Mouse (Mus musculus) liver, embryonic 12.5 days (tissue): ENCODE data around the gene Kcnb1. TPM values are rescaled to one million over a fixed set of nuclear protein-coding genes. Genes with fewer than 3 reads are reported as not detected.
A peak's percentile ranks its signal among the peaks of the same experiment; 100 is the strongest.

Experiments
- ATAC-seq: fragments of 200-750 bp; cut with Nextera tagmentation; 2 replicates; pipeline ENCODE4 v1.8.0; 2017; ENCODE audit warnings: moderate number of reproducible peaks, mild to moderate bottlenecking, moderate library complexity
- H3K27ac ChIP-seq: fragments of 300-500 bp; sonication (generic); 2 replicates; pipeline ENCODE4 v1.5.1; 2016; ENCODE audit warnings: mild to moderate bottlenecking
- H3K27me3 ChIP-seq: fragments of 300-500 bp; sonication (generic); replicated peaks from 2 replicates; pipeline ENCODE4 v1.6.1; 2016; ENCODE audit warnings: mild to moderate bottlenecking, moderate library complexity
- H3K36me3 ChIP-seq: fragments of 300-500 bp; sonication (generic); 2 replicates; pipeline ENCODE4 v1.6.1; 2016; ENCODE audit warnings: mild to moderate bottlenecking, moderate library complexity
- H3K4me1 ChIP-seq: fragments of 300-500 bp; sonication (generic); 2 replicates; pipeline ENCODE4 v1.6.1; 2016
- H3K4me2 ChIP-seq: fragments of 300-500 bp; sonication (generic); 2 replicates; pipeline ENCODE4 v1.6.1; 2016; ENCODE audit warnings: mild to moderate bottlenecking, moderate library complexity
- H3K4me3 ChIP-seq: fragments of 300-500 bp; sonication (generic); 2 replicates; pipeline ENCODE4 v1.5.1; 2016; ENCODE audit warnings: mild to moderate bottlenecking, moderate library complexity
- H3K9ac ChIP-seq: fragments of 300-500 bp; sonication (generic); 2 replicates; pipeline ENCODE4 v1.6.1; 2016; ENCODE audit warnings: mild to moderate bottlenecking, moderate library complexity
- H3K9me3 ChIP-seq: fragments of 300-500 bp; sonication (generic); replicated peaks from 2 replicates; pipeline ENCODE4 v1.6.1; 2016; ENCODE audit warnings: mild to moderate bottlenecking, moderate library complexity
- WGBS: fragments of 180-500 bp; shearing (Covaris S2); methylation state at CpG from one replicate; pipeline ENCODE4 v1.1.7; 2016; ENCODE audit not compliant: insufficient replicate concordance; 5-methylcytosine and 5-hydroxymethylcytosine counted together
- polyA plus RNA-seq: library from polyadenylated mRNA; unstranded; fragments of >200 nt; fragmentation: Nextera tagmentation; extraction: Ambion mirVana; gene quantifications from 2 replicates; pipeline ENCODE4 v1.2.1, GENCODE M21; 2016

The Kcnb1 gene
- polyA plus RNA-seq, 1 experiment from 2014 or later, result 0.43 TPM

DNA sequence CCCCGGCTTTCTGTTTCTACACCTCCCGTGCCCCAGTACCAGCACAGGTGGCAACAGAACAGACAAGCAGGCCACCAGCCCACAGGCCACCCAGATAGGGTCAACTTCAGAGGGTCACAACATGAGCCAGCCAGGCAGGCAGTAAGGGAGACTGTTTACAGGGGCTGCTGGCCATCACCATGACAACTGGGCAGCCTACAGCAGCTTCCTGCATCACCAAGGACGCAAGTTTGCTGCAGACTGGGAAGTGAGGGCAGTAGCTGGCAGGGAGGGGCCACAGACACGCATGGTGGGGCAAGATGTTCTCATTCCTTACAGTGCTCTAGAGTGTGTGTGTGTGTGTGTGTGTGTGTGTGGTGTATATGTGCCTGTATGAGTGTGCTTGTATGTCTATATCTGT, 108.3 kb downstream of the Kcnb1 start:
- Histone ChIP-seq H3K4me2 (no peak overlapping the region), H3K27ac (no peak overlapping the region), H3K9me3 (no peaks in the 10 kb centered on the region), H3K4me1 (peaks cover 8% of the 10 kb centered on the region; the same call in 1 of the 2 replicates), H3K9ac (no peak overlapping the region), H3K4me3 (no peak overlapping the region), H3K36me3 (no peaks in the 10 kb centered on the region), H3K27me3 (peaks cover 21% of the 10 kb centered on the region)
- no peak for ATAC-seq
- WGBS, result 3% methylated on average over 4 of the region's 4 CpGs

DNA sequence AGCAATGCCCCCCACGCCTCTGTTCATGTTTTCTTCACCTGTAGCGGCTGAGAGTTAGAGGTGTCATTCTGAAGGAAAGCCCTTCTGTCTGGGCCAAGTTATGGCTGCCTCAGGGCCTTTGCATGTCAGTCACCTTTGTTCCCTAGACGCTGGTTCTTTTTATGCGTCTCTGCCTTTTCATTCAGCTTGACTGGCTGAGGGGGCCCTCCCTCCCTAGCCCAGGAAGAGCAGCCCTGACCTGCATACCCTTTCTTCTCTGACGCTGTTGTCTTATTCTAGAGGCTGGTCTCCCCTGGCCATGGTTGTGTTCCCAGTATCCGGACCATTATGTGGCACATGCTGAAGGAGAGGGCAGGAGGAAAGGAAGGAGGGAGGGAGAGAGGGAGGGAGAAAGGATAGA, 108.8 kb downstream of the Kcnb1 start:
- H3K9me3 ChIP-seq, result no peaks in the 10 kb centered on the region
- ATAC-seq, result no peak
- H3K4me2 ChIP-seq, result no peak overlapping the region
- no peak overlapping the region for H3K4me3 ChIP-seq
- peaks cover 21% of the 10 kb centered on the region for H3K27me3 ChIP-seq
- H3K27ac ChIP-seq, result no peak overlapping the region
- H3K9ac ChIP-seq, result no peak overlapping the region
- peaks cover 8% of the 10 kb centered on the region; the same call in 1 of the 2 replicates for H3K4me1 ChIP-seq
- no peaks in the 10 kb centered on the region for H3K36me3 ChIP-seq
- 50% methylated on average over 6 of the region's 6 CpGs for WGBS

DNA sequence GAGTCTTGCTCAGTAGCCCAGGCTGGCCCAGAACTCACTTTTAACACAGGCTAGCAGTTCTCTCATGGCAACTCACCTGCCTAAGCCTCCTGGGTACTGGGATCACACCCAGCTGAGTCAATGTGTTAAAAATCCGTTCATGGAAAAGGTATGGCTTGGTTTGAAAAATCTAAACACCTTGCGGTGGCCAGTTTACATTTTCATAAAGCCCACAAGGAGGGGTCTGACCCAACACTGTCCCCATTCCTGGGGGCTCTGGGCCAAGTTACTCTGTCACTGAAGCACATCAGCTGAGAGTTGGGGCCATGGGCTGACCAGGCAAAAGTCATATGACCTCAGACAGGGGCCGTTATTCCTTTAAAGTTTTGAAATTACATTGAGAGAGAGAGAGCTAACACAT, 109.6 kb downstream of the Kcnb1 start:
- peaks cover 8% of the 10 kb centered on the region; the same call in 1 of the 2 replicates for H3K4me1 ChIP-seq
- H3K27ac ChIP-seq, result no peak overlapping the region
- H3K4me3 ChIP-seq, result no peak overlapping the region
- H3K4me2 ChIP-seq, result no peak overlapping the region
- ATAC-seq, result no peak
- no peak overlapping the region for H3K9ac ChIP-seq
- H3K27me3 ChIP-seq, result peaks cover 21% of the 10 kb centered on the region
- WGBS, result 66% methylated on average over 3 of the region's 3 CpGs
- H3K9me3 ChIP-seq, result no peaks in the 10 kb centered on the region
- no peaks in the 10 kb centered on the region for H3K36me3 ChIP-seq

DNA sequence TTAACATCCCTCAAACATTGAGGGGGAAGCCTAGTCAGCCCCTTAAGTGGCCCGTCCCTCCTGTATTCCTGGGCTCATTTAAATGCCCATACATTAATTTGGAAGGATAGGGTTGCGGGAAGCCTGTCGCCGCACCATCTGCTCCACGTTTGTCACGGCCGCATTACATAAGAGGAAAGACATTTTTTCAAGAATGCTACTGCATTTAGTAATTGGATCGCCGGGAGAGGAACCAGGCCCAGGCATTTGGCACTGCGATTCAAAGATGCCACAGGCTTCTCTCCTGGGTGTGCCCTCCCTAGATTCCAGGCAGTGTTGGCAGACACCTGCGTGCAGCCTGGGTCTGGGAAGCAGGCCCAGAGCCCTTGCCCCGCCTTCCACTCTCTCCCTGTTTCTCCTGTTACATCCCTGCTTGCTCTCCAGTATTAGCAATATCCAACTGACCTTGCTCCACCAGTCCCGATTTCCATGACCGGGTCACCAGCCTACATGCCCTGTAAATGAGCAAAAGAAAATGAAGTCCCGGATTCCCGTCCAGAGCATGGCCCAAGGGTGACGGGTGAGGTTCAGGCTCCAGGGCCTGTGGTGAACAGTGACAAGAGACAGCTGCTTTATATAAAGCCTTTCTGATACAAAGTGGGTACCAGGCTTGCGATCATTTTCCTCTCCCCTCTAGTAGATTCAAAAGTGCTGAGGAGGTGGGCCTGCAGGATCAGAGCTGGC, 110.3 kb downstream of the Kcnb1 start:
- 69% methylated on average over 18 of the region's 18 CpGs for WGBS
- no peak overlapping the region for H3K27ac ChIP-seq
- H3K9ac ChIP-seq, result no peak overlapping the region
- H3K9me3 ChIP-seq, result no peaks in the 10 kb centered on the region
- no peaks in the 10 kb centered on the region for H3K36me3 ChIP-seq
- H3K4me1 ChIP-seq, result peaks cover 8% of the 10 kb centered on the region; the same call in 1 of the 2 replicates
- H3K27me3 ChIP-seq, result peaks cover 21% of the 10 kb centered on the region
- H3K4me3 ChIP-seq, result no peak overlapping the region
- no peak for ATAC-seq
- H3K4me2 ChIP-seq, result no peak overlapping the region

DNA sequence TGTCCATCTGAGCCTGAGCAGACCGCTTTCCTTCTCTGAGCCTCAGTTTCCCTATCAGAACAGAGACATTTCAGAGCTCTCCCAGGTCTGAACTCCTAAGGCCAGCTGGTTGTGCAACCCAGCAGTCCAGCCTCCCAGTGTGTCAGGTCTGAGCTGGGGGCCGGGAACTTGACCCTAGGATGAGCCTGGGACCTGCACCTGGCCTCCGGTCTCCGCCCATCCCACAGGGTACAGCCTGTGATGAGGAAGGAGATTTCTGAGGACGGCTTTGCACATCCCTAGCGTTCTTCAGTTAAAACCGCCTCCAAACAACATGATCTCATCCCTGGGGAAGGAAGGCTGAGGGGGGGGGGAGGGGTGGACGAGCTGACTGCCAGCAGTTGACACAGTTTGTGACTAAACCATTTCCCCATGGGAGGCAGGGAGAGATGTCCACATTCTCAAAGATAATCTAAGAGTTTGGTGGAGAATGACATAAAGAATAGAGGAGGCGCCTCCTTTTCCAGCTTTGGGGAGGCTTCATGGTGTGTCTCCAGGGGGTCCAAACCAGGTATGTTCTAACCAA, 110.9 kb downstream of the Kcnb1 start:
- H3K36me3 ChIP-seq, result no peaks in the 10 kb centered on the region
- no peak overlapping the region for H3K4me3 ChIP-seq
- H3K9ac ChIP-seq, result no peak overlapping the region
- H3K27me3 ChIP-seq, result peaks cover 21% of the 10 kb centered on the region
- H3K4me2 ChIP-seq, result no peak overlapping the region
- ATAC-seq, result no peak
- H3K27ac ChIP-seq, result no peak overlapping the region
- no peaks in the 10 kb centered on the region for H3K9me3 ChIP-seq
- peaks cover 8% of the 10 kb centered on the region; the same call in 1 of the 2 replicates for H3K4me1 ChIP-seq
- 37% methylated on average over 9 of the region's 9 CpGs for WGBS

DNA sequence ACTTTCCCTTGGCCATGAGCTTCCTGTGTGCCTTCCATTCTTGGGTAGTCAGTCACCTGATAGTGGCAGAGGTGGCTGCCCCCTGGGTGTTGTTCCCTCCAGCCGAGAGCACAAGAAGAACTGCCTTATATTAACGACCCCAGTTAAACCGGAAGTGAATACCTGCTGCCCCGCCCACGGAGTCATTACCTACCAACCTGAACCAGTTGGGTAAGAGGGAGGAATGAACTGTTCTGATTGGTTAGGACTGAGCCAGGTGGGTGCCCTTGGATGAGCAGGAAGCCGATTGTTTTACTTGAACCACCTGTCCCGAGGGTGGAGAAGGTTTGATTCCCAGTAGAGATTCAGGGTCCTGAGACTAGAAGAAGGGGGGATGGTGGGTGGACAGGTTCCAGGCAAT, 111.5 kb downstream of the Kcnb1 start:
- H3K4me1 ChIP-seq, result peaks cover 8% of the 10 kb centered on the region; the same call in 1 of the 2 replicates
- H3K4me2 ChIP-seq, result no peak overlapping the region
- H3K27ac ChIP-seq, result no peak overlapping the region
- ATAC-seq, result no peak
- H3K4me3 ChIP-seq, result no peak overlapping the region
- H3K27me3 ChIP-seq, result peaks cover 21% of the 10 kb centered on the region
- H3K9me3 ChIP-seq, result no peaks in the 10 kb centered on the region
- H3K36me3 ChIP-seq, result no peaks in the 10 kb centered on the region
- 24% methylated on average over 7 of the region's 7 CpGs for WGBS
- no peak overlapping the region for H3K9ac ChIP-seq

DNA sequence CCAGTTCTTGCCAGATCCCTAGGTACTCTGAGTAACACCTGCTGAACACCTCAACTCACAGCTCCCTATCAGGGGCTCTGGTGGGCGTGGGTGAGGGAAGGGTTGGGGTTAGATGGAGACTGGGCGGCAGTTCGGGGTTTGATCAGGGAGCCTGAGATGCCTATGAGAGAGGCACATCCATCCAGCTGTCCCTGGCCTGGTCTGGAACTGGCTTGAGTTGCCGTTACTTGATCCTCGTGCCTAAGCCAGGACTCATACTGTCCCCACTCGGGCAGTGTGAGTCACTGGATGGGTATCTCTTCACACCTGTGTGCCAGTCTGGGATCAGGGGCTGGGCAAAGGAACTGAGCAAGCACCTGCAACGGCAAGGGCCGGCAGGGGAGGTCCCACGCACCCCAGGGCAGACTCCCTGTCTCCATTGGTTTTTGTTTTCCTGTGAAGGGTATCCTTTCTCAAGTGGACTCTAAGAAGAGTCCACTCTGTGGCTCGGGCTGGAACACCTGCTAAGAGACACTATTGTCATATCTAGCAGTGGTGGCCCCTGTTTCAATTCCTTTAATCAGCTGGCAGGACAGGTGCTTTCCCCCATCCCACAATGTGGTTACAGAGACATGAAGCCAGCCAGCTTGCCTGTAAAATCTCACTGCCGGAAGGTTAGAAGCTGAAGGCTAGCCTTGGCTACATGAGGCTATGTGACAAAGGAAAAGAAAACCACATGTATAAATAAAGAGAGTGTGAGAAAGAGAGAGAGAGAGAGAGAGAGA, 112.6 kb downstream of the Kcnb1 start:
- Histone ChIP-seq H3K4me3 (no peak overlapping the region), H3K4me2 (no peak overlapping the region), H3K27me3 (peaks cover 19% of the 10 kb centered on the region), H3K9me3 (no peaks in the 10 kb centered on the region), H3K27ac (no peak overlapping the region), H3K36me3 (no peaks in the 10 kb centered on the region), H3K9ac (no peak overlapping the region), H3K4me1 (peaks cover 9% of the 10 kb centered on the region)
- ATAC-seq, result no peak
- WGBS, result 59% methylated on average over 11 of the region's 11 CpGs

DNA sequence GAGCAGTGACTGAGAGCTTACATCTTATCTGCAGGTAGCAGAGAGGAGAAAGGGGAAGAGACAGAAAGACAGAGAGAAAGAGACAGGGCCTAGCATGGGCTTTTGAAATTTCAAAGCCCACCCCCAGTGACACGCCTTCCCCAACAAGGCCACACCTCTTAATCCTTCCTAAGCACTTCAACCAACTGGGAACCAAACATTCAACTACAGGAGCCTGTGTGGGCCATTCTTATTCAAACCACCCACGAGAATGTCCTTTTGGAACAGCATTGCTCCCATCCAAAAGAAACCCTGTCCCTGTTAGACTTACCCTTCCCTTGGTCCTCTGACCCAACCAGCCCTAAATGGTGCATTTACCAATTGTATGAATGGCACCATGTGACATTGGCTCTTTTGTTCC, 113.2 kb downstream of the Kcnb1 start:
- 66% methylated on average over 2 of the region's 2 CpGs for WGBS
- Histone ChIP-seq H3K27ac (no peak overlapping the region), H3K4me3 (no peak overlapping the region), H3K27me3 (peaks cover 15% of the 10 kb centered on the region), H3K4me1 (peaks cover 12% of the 10 kb centered on the region), H3K9me3 (no peaks in the 10 kb centered on the region), H3K36me3 (no peaks in the 10 kb centered on the region), H3K9ac (no peak overlapping the region), H3K4me2 (no peak overlapping the region)
- no peak for ATAC-seq

DNA sequence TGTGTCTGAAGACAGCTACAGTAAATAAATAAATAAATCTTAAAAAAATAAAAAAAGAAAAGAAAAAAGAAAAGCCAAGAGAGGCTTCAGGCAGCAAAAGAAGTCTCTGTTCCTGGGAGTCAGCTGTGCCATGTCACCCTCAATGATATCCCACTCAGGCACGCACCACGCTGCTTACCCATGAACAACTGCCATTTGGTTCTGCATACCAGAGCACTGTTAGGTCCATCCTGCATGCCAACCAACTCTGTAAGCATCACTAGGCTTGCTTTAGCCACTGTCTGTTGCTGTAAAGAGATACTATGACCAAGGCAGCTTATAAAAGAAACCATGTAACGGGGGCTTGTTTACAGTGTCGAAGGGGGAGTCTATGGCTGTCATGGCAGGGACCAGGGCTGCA, 113.6 kb downstream of the Kcnb1 start:
- no peak overlapping the region for H3K9ac ChIP-seq
- H3K9me3 ChIP-seq, result no peaks in the 10 kb centered on the region
- no peak overlapping the region for H3K27ac ChIP-seq
- no peak overlapping the region for H3K4me2 ChIP-seq
- WGBS, result 83% methylated on average over 4 of the region's 4 CpGs
- no peak overlapping the region for H3K4me3 ChIP-seq
- peaks cover 12% of the 10 kb centered on the region for H3K4me1 ChIP-seq
- no peak for ATAC-seq
- H3K27me3 ChIP-seq, result peaks cover 11% of the 10 kb centered on the region
- no peaks in the 10 kb centered on the region for H3K36me3 ChIP-seq

DNA sequence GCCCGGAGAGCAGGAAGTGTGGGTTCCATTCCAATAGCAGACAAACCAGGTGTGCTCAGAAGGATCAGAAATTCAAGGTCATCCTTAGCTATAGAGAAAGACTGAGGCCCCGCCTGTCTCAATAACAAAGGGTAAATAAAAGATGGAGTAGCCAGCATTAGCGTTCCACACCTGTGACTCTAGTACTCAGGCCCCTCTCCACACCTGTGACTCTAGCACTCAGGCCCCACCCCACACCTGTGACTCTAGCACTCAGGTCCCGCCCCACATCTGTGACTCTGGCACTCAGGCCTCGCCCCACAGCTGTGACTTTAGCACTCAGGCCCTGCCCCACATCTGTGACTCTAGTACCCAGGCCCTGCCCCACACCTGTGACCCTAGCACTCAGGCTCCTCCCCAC, 115.4 kb downstream of the Kcnb1 start:
- no peak overlapping the region for H3K4me2 ChIP-seq
- no peaks in the 10 kb centered on the region for H3K9me3 ChIP-seq
- H3K27ac ChIP-seq, result no peak overlapping the region
- WGBS, result 77% methylated on average over 5 of the region's 5 CpGs
- H3K36me3 ChIP-seq, result no peaks in the 10 kb centered on the region
- no peak overlapping the region for H3K4me3 ChIP-seq
- peaks cover 11% of the 10 kb centered on the region for H3K27me3 ChIP-seq
- ATAC-seq, result no peak
- peaks cover 20% of the 10 kb centered on the region for H3K4me1 ChIP-seq
- no peak overlapping the region for H3K9ac ChIP-seq

DNA sequence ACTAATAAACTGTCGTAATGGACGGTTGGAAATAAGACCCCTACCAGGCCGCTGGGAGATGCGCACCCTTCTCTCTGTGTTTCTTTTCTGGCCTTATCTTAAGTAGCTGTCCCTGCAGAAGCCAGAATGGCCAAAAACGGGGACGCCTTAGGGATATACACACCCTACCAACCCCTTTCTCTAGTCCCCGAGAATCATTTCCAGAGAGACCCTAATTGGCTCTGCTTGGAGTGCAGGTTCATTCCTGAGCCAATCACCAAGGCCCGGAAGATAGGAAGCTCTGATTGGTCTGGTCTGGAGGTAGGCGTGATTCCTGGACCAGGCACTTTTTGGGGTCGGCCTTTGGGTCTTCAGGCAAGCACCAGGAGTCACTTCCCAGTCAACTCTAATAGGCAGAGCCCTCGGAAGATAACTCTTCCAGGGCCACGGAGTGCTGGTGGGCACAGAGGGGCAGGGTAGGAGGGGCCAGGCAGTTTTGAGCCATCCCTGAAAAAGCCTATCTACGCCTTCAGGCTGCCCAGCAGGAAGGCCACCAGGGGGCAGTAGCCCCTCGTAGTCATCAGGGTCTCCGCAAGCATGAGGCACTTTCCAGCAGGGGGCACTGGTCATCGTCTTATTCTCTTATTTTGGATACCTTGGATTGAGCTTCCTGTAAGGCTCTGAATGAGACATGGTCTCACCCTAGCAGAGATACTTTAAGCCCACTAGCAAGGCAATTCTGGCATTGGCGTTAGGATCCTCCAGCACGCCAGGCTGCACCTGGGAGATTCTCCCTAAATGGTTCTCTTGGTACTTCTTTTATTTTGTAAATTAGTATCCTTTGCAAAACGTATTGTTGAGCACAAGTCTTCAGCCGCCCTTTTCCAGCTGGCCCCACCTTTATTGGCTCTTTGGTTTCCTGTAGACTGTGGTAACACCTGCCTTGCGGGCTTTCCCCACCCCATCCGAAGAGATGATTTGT, 118.0 kb downstream of the Kcnb1 start:
- 8% methylated on average over 22 of the region's 22 CpGs for WGBS
- H3K9me3 ChIP-seq, result no peaks in the 10 kb centered on the region
- H3K4me2 ChIP-seq, result peak overlapping the region; percentile 68
- H3K36me3 ChIP-seq, result no peaks in the 10 kb centered on the region
- H3K27ac ChIP-seq, result peak overlapping the region; percentile 59
- ATAC-seq, result peak; percentile 93
- H3K4me3 ChIP-seq, result peak overlapping the region; percentile 50
- H3K9ac ChIP-seq, result peak overlapping the region; percentile 50
- H3K4me1 ChIP-seq, result peaks cover 28% of the 10 kb centered on the region
- no peaks in the 10 kb centered on the region for H3K27me3 ChIP-seq
